Mouse (Mus musculus): ENCODE measurements around the gene D430019H16Rik. TPM values are rescaled to one million over a fixed set of nuclear protein-coding genes. Genes with fewer than 3 reads are reported as not detected.
A peak's percentile ranks its signal among the peaks of the same experiment; 100 is the strongest.

D430019H16Rik gene
- polyA plus RNA-seq, 1 experiment from 2014 or later: 25.3 TPM

DNA sequence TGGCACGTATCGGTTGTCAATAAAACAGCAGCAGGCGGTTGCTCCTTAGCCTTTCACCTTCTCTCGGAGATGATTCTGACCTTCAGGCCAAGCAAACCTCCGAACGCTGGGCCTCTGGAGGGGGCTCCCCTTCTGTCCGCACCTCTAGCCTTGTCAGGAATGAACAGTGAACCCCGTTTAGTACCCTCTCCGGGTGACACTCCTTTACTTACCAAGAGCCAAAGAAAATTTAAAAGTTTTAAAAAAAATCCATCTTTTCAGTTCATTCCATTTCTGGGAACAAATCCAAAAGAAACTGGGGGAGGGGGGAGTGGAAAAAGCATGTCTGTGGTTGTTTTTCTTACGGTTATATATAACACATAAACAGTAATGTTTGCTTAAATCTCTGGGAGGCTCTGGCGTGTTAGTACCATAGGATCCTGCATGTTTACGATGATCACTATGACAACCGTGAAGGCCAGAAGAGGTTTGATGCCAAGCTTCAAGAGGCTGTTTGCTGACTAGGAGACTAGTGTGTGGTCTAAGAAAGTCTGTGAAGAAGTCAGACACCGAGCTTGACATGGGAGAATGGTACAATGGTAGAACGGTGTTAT lies 67.6 kb downstream of the D430019H16Rik start:
- Histone ChIP-seq H3K9me3 (ENCODE audit: control insufficient read depth, low read length) (no peaks in the 10 kb centered on the region), H3K27me3 (ENCODE audit: control insufficient read depth, insufficient read depth, low read length) (no peaks in the 10 kb centered on the region), H3K4me1 (ENCODE audit: control insufficient read depth, insufficient read depth, low read length) (no peaks in the 10 kb centered on the region), H3K36me3 (ENCODE audit: control insufficient read depth, insufficient read depth, low read length) (no peaks in the 10 kb centered on the region), H3K4me2 (ENCODE audit: low read length) (no peak overlapping the region), H3K27ac (replicated peaks; ENCODE audit: low read depth, low read length) (no peak overlapping the region), H3K4me3 (replicated peaks; ENCODE audit: low read depth, low read length) (no peak overlapping the region), H3K9ac (replicated peaks; ENCODE audit: low read length) (no peak overlapping the region)
- WGBS: 76% methylated on average over 15 of the region's 15 CpGs
- ATAC-seq (ENCODE audit: low FRiP score, low TSS enrichment): no peak
- peak; percentile 35 for DNase-seq

DNA sequence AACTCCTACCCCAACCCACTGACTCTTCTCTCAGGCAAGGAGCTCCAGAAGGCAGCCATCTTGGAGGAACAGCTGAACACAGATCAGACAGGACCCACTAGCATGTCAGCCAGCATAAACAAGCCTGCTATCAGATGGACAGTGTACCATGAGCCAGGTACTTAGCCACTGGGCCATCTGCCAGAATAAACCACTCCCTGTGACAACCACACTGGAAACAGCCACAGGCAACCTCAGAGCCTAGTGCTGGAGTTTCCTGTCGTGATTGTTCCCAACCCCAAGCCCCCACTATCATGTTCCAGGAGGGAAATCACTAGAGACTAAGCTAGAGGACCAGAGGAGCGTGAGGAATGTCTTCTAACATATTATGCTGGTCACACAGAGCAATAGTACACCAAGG lies 70.1 kb downstream of the D430019H16Rik start:
- Histone ChIP-seq H3K4me2 (ENCODE audit: low read length) (no peak overlapping the region), H3K9ac (replicated peaks; ENCODE audit: low read length) (no peak overlapping the region), H3K4me1 (ENCODE audit: control insufficient read depth, insufficient read depth, low read length) (no peaks in the 10 kb centered on the region), H3K4me3 (replicated peaks; ENCODE audit: low read depth, low read length) (no peak overlapping the region), H3K27me3 (ENCODE audit: control insufficient read depth, insufficient read depth, low read length) (no peaks in the 10 kb centered on the region), H3K9me3 (ENCODE audit: control insufficient read depth, low read length) (no peaks in the 10 kb centered on the region), H3K27ac (replicated peaks; ENCODE audit: low read depth, low read length) (no peak overlapping the region), H3K36me3 (ENCODE audit: control insufficient read depth, insufficient read depth, low read length) (no peaks in the 10 kb centered on the region)
- ATAC-seq (ENCODE audit: low FRiP score, low TSS enrichment) (no peak), DNase-seq (no peak)
- WGBS: 68% methylated on average over 2 of the region's 2 CpGs

DNA sequence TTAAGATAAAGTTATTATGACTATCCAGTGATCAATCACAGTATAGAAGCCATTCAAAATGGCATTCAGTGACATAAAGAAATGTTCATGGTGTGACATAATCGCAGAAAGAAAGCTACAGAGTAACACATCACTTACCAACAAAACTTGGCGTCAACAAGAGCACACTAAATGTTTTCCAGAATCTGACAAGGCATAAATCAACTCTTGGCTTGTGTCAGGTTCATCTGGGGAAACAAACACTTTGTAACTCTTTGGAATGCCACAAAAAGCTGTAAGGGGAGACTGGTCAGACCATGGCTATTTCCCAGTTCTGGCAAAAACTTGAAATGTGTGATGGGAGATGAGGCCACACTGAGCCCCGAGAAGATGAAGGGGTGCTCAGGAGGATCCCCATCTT lies 72.5 kb downstream of the D430019H16Rik start:
- no peak overlapping the region for H3K27ac ChIP-seq (replicated peaks; ENCODE audit: low read depth, low read length)
- H3K9ac ChIP-seq (replicated peaks; ENCODE audit: low read length): no peak overlapping the region
- H3K27me3 ChIP-seq (ENCODE audit: control insufficient read depth, insufficient read depth, low read length): no peaks in the 10 kb centered on the region
- DNase-seq: no peak
- no peak for ATAC-seq (ENCODE audit: low FRiP score, low TSS enrichment)
- H3K4me2 ChIP-seq (ENCODE audit: low read length): no peak overlapping the region
- no peak overlapping the region for H3K4me3 ChIP-seq (replicated peaks; ENCODE audit: low read depth, low read length)
- H3K36me3 ChIP-seq (ENCODE audit: control insufficient read depth, insufficient read depth, low read length): no peaks in the 10 kb centered on the region
- H3K9me3 ChIP-seq (ENCODE audit: control insufficient read depth, low read length): no peaks in the 10 kb centered on the region
- WGBS: 91% methylated on average over 3 of the region's 3 CpGs
- H3K4me1 ChIP-seq (ENCODE audit: control insufficient read depth, insufficient read depth, low read length): no peaks in the 10 kb centered on the region

DNA sequence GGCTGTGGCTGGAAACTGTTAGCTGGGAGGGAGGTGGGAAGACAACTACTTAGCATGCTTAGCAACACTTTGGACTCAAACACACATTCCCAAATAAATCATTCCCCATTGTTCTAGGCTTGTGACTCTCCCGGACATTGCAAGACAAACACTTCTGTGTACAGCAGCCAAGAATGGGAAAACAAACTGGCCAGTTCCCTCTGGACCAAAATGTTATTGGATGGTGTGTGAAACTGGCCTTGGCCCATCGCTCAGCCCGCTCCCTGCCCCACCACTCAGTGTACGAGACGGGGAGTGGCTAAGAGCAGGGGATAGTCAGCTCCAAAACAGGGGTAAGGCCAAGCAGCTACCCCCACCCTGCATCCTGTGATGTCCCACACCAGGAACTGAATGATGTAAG lies 73.2 kb downstream of the D430019H16Rik start:
- peak; percentile 37 for DNase-seq
- H3K4me3 ChIP-seq (replicated peaks; ENCODE audit: low read depth, low read length): no peak overlapping the region
- H3K36me3 ChIP-seq (ENCODE audit: control insufficient read depth, insufficient read depth, low read length): no peaks in the 10 kb centered on the region
- no peak overlapping the region for H3K9ac ChIP-seq (replicated peaks; ENCODE audit: low read length)
- no peaks in the 10 kb centered on the region for H3K9me3 ChIP-seq (ENCODE audit: control insufficient read depth, low read length)
- H3K27me3 ChIP-seq (ENCODE audit: control insufficient read depth, insufficient read depth, low read length): no peaks in the 10 kb centered on the region
- no peak; the same call in 1 of the 2 replicates for ATAC-seq (ENCODE audit: low FRiP score, low TSS enrichment)
- no peak overlapping the region for H3K4me2 ChIP-seq (ENCODE audit: low read length)
- peaks cover 4% of the 10 kb centered on the region; the same call in 1 of the 2 replicates for H3K4me1 ChIP-seq (ENCODE audit: control insufficient read depth, insufficient read depth, low read length)
- WGBS: 69% methylated on average over 5 of the region's 5 CpGs
- H3K27ac ChIP-seq (replicated peaks; ENCODE audit: low read depth, low read length): no peak overlapping the region

DNA sequence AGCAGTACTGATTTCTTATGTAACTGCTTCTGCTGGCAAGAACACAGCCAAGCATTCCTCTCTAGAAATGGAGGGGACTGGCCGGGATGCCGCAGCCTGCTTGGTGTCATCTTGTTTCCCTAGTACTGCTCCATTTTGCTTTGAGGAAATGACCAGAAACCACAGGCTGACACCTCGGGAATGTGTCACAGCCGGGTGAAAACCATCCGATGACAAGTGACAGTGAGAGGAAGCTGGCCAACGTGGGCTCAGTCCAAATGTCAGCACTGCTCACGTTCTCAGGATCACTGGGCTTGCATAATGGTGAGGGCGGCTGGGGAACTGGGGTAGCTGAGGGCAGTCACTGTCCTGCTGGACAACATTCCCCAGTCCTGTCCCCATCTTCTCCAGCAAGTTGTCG lies 75.9 kb downstream of the D430019H16Rik start:
- H3K9me3 ChIP-seq (ENCODE audit: control insufficient read depth, low read length): no peaks in the 10 kb centered on the region
- H3K27me3 ChIP-seq (ENCODE audit: control insufficient read depth, insufficient read depth, low read length): no peaks in the 10 kb centered on the region
- H3K4me2 ChIP-seq (ENCODE audit: low read length): no peak overlapping the region
- H3K36me3 ChIP-seq (ENCODE audit: control insufficient read depth, insufficient read depth, low read length): no peaks in the 10 kb centered on the region
- H3K4me1 ChIP-seq (ENCODE audit: control insufficient read depth, insufficient read depth, low read length): peaks cover 6% of the 10 kb centered on the region; the same call in 1 of the 2 replicates
- no peak overlapping the region for H3K27ac ChIP-seq (replicated peaks; ENCODE audit: low read depth, low read length)
- ATAC-seq (ENCODE audit: low FRiP score, low TSS enrichment) (no peak), DNase-seq (no peak)
- 75% methylated on average over 9 of the region's 9 CpGs for WGBS
- H3K4me3 ChIP-seq (replicated peaks; ENCODE audit: low read depth, low read length): no peak overlapping the region
- H3K9ac ChIP-seq (replicated peaks; ENCODE audit: low read length): no peak overlapping the region

DNA sequence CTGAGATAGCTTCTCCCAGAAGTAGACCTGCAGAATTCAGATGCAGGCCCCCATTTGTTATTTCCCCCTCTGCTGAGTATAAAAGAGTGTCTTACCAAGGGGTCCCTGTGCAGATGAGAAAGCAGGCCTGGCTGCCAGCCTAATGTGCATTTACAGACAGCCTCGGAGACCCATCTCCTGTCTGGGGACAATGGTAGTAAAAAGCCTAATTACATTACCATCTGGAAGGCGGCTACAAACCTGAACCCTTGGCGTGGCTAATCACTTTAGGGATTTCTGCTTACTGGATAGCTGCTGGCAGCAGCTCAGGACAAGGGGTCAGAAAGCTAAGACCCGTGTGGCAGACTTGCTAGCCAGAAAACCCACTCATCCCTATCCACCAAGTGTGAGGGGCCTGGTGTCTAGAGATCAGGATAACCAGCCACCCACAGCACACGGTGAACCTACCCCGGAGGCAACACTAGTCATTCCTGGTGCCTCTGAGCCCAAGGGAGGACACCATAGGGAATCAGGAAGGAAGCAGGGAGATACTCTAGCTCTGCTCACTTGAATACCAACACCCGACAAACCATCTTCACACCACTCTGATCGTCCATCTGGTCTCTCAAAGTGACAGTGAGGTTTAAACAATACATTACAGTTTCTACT lies 78.2 kb downstream of the D430019H16Rik start:
- peak; percentile 48 for DNase-seq
- Histone ChIP-seq H3K4me3 (replicated peaks; ENCODE audit: low read depth, low read length) (no peak overlapping the region), H3K27me3 (ENCODE audit: control insufficient read depth, insufficient read depth, low read length) (no peaks in the 10 kb centered on the region), H3K9me3 (ENCODE audit: control insufficient read depth, low read length) (no peaks in the 10 kb centered on the region), H3K4me1 (ENCODE audit: control insufficient read depth, insufficient read depth, low read length) (peaks cover 6% of the 10 kb centered on the region; the same call in 1 of the 2 replicates), H3K9ac (replicated peaks; ENCODE audit: low read length) (no peak overlapping the region), H3K36me3 (ENCODE audit: control insufficient read depth, insufficient read depth, low read length) (no peaks in the 10 kb centered on the region), H3K27ac (replicated peaks; ENCODE audit: low read depth, low read length) (0 out of 2 replicates have a peak overlapping the region, but pooled peaks have one; percentile 41), H3K4me2 (ENCODE audit: low read length) (no peak overlapping the region)
- WGBS: 17% methylated on average over 8 of the region's 8 CpGs
- ATAC-seq (ENCODE audit: low FRiP score, low TSS enrichment): no peak

DNA sequence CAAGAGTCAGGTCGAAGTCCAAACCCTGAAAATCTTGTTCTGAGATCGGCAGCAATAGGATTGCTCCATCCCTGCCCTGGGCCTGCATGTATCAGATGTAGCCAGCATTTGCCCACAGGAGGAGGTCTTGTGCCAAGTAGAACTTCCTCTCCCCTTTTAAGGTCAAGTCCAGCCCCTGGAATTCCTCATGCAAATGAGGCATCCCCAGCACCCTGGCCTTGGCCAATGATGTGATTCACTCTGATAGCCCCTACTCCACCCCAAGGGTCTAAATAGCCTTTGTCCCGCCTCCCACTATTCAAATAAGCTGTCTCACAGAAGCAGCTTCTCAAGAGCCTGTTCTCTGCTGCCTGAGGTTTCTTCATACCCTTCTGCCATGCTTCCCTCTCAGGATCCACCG lies 81.2 kb downstream of the D430019H16Rik start:
- WGBS: 86% methylated on average over 4 of the region's 4 CpGs
- no peak overlapping the region for H3K27ac ChIP-seq (replicated peaks; ENCODE audit: low read depth, low read length)
- H3K4me2 ChIP-seq (ENCODE audit: low read length): no peak overlapping the region
- no peak for DNase-seq
- no peak for ATAC-seq (ENCODE audit: low FRiP score, low TSS enrichment)
- no peak overlapping the region for H3K9ac ChIP-seq (replicated peaks; ENCODE audit: low read length)
- H3K27me3 ChIP-seq (ENCODE audit: control insufficient read depth, insufficient read depth, low read length): no peaks in the 10 kb centered on the region
- H3K9me3 ChIP-seq (ENCODE audit: control insufficient read depth, low read length): no peaks in the 10 kb centered on the region
- H3K4me1 ChIP-seq (ENCODE audit: control insufficient read depth, insufficient read depth, low read length): peaks cover 6% of the 10 kb centered on the region; the same call in 1 of the 2 replicates
- H3K36me3 ChIP-seq (ENCODE audit: control insufficient read depth, insufficient read depth, low read length): no peaks in the 10 kb centered on the region
- H3K4me3 ChIP-seq (replicated peaks; ENCODE audit: low read depth, low read length): no peak overlapping the region

DNA sequence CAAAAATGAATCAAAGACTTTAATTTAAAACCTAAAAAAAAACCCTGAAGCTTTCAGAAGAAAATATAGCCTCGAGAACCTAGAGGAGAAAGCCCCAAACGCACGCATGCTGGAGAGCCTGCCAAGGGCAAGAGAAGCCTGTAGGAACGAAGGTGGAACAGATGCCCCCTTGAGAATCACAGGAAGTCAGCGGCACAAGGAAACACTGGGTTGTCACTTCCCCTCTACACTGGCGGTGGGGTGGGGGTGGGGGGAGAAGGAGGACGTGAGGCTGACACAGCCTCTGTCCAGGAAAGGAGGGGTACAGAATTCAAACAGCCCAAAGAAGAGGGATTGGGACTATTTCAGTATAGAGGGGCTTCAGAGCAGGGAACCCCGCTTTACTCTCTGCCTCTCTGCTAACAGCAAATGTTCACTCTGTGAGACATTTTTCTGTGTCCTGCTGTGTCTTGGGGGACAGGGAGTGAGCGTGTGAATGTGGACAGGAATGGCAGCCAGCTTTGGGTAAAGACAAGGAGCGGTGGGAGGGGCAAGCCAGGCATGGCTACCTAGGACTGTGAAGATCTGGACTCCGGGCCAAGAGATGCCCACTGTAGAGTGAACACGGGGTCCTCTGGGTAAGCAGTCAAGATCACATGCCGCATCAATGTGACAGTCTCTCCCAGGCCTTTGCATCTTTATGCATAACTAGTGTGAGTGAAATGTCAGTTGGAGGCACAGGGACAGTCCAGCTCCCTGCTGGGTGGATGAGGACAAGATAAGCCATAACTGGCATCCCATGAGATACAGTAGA lies 82.5 kb downstream of the D430019H16Rik start:
- Histone ChIP-seq H3K27ac (replicated peaks; ENCODE audit: low read depth, low read length) (no peak overlapping the region), H3K9me3 (ENCODE audit: control insufficient read depth, low read length) (no peaks in the 10 kb centered on the region), H3K36me3 (ENCODE audit: control insufficient read depth, insufficient read depth, low read length) (no peaks in the 10 kb centered on the region), H3K4me2 (ENCODE audit: low read length) (no peak overlapping the region), H3K27me3 (ENCODE audit: control insufficient read depth, insufficient read depth, low read length) (no peaks in the 10 kb centered on the region), H3K9ac (replicated peaks; ENCODE audit: low read length) (no peak overlapping the region; the same call in 1 of the 2 replicates), H3K4me3 (replicated peaks; ENCODE audit: low read depth, low read length) (no peak overlapping the region), H3K4me1 (ENCODE audit: control insufficient read depth, insufficient read depth, low read length) (peaks cover 6% of the 10 kb centered on the region; the same call in 1 of the 2 replicates)
- DNase-seq (no peak), ATAC-seq (ENCODE audit: low FRiP score, low TSS enrichment) (no peak)
- 74% methylated on average over 13 of the region's 13 CpGs for WGBS
